Mouse (Mus musculus): ENCODE results near the gene Fbxo22. TPM values are rescaled to one million over a fixed set of nuclear protein-coding genes. Genes with fewer than 3 reads are reported as not detected.
A peak's percentile ranks its signal among the peaks of the same experiment; 100 is the strongest.
"Not testable (repeated sequence)": the region's sequence is repeated elsewhere in the genome, so short reads cannot be mapped to it uniquely, and the experiment has no call there.

Fbxo22 gene
- polyA plus RNA-seq, 1 experiment from 2014 or later, result 69.5 TPM

DNA sequence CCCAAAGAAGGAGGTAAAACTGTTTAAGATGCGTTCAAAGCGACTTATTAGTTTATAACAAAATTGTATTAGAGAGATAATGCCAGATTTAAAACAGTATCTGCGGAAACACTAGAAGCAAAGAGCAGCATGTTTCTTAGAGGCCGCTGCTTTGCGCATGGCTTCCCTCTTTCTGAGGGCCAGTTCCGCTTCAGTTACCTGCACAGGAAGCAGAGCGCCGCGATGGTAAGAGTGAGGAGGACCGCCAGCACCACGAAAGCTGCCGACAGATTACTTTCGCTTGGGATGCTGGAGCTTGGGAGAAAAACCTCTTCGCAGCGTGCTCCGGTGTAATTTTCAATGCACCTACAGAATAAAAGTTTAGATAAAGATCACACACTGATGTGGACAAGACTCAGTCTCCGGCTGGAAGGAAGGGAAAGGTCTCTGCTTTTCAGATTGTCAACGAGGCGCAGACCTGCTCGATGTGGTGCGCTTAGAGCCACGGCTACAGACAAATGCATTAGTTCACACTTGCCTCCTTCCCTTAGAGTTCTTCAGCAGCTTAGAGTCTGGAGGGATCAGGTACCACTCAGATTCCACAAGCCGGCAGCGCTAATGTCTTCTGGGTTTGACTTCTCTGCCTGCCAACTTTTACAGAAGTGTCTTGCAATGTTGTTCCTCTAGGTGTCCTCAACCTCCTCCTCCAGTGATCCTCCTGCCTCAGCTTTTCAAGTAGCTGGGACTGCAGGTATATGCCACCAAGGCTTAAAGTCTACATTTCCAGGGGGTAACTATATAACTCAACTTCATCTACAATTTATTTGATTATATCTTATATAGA, 33.3 kb downstream of the Fbxo22 start:
- Histone ChIP-seq H3K36me3 (no peaks in the 10 kb centered on the region), H3K4me1 (0 out of 2 replicates have a peak, but pooled peaks cover 5% of the 10 kb centered on the region), H3K27ac (no peak overlapping the region), H3K27me3 (peaks cover 3% of the 10 kb centered on the region; the same call in 1 of the 2 replicates), H3K4me2 (peak overlapping the region; percentile 60), H3K9me3 (replicated peaks) (no peaks in the 10 kb centered on the region), H3K4me3 (replicated peaks) (peak overlapping the region; percentile 37), H3K9ac (no peak overlapping the region)
- no peak for ATAC-seq (replicated peaks; ENCODE audit: low FRiP score)
- 40% methylated on average over 24 of the region's 24 CpGs for WGBS

DNA sequence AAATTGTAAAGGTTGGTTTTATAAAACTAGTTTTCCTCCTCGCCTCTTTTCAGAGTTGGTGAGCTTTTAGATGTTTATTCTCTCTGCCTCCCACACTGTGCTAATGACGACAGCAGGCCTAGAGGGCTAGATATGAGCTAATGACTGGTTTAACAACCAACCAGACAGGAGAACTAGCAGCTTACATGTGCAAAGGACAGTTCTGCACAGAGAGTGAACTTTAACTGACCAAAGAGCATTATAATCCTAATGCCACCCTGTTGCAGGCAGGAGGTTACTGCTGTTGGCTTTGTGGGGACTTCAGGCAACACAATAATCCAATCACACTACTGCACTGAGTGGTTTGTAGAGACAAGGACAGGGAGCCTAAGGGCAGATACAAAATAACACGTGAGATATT, 34.6 kb downstream of the Fbxo22 start:
- H3K27ac ChIP-seq, result no peak overlapping the region

DNA sequence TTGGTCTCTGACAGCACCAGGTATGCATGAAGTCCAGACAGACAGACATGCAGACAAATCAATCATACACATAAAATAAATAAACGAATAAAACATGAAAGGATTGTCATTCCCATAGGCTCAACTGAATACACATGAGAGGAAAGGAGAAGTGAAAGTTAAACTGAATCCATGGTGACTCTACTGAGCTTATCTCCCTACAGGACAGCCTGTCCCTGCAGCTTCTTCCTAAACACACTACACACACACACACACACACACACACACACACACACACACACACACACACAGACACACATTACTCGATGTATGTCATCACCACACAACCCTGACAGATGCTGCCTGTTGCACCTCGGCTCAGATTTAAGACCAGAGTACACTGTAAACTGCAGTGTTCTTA, 35.4 kb downstream of the Fbxo22 start:
- ATAC-seq (replicated peaks; ENCODE audit: low FRiP score), result no peak
- Histone ChIP-seq H3K4me2 (no peak overlapping the region), H3K9ac (no peak overlapping the region), H3K27ac (no peak overlapping the region), H3K4me1 (0 out of 2 replicates have a peak, but pooled peaks cover 5% of the 10 kb centered on the region), H3K9me3 (replicated peaks) (no peaks in the 10 kb centered on the region), H3K4me3 (replicated peaks) (no peak overlapping the region), H3K36me3 (no peaks in the 10 kb centered on the region), H3K27me3 (peaks cover 3% of the 10 kb centered on the region; the same call in 1 of the 2 replicates)
- 79% methylated on average over 3 of the region's 3 CpGs for WGBS

More for the DNA sequence above, 34.6 kb downstream of the Fbxo22 start:
- Histone ChIP-seq H3K4me2 (no peak overlapping the region), H3K4me1 (0 out of 2 replicates have a peak, but pooled peaks cover 5% of the 10 kb centered on the region), H3K27me3 (peaks cover 3% of the 10 kb centered on the region; the same call in 1 of the 2 replicates), H3K4me3 (replicated peaks) (no peak overlapping the region), H3K9ac (no peak overlapping the region), H3K9me3 (replicated peaks) (no peaks in the 10 kb centered on the region), H3K36me3 (no peaks in the 10 kb centered on the region)
- 62% methylated on average over 3 of the region's 3 CpGs for WGBS
- no peak for ATAC-seq (replicated peaks; ENCODE audit: low FRiP score)

DNA sequence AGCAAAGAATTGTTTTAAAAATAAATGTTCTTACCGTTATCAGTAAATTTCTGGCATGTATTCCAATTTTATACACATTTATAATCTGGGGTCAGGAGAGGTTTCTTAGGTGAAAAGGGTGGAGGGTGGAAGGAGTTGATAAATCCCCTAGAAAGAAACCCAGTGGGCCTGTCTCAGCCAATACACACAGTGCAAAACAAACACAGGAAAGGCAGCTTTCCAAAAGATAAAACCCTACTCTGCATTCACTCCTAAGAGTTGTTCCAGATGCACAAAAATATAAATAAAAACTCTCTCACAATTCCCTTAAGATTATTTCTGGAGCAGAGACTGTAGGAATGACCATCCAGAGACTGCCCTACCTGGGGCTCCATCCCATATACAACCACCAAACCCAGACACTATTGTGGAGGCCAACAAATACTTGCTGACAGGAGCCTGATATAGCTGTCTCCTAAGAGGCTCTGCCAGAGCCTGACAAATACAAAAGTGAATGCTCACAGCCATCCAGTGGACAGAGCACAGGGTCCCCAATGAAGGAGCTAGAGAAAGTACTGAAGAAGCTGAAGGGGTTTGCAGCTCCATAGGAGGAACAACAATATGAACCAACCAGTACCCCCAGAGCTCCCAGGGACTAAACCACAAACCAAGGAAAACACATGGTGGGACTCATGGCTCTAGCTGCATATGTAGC, 36.5 kb downstream of the Fbxo22 start:
- not testable (repeated sequence) for H3K27ac ChIP-seq; H3K4me3 ChIP-seq (replicated peaks); H3K4me1 ChIP-seq; ATAC-seq (replicated peaks; ENCODE audit: low FRiP score); H3K9me3 ChIP-seq (replicated peaks); H3K27me3 ChIP-seq; H3K4me2 ChIP-seq; H3K36me3 ChIP-seq; H3K9ac ChIP-seq
- 64% methylated on average over 1 of the region's 1 CpGs for WGBS

DNA sequence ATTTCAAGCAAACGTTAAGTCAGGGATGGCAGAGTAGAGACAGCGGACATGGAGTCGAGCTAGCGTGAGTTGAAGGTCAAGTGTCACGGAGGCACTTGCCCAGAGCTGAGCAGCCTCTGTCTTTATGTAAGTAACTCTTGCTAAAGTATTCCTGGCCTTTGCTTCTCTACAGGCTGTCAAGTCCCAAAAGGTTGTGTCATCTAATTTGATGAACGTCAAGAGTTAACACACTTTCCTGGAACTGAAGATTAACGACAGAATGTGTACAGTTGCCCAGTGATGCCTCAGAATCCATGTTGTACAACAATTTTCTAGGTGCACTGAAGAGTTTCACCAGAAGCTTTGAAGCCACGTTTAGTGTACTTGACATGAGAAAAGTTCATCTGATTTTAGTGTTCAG, 37.7 kb downstream of the Fbxo22 start:
- H3K27ac ChIP-seq, result no peak overlapping the region
- no peak overlapping the region for H3K4me2 ChIP-seq
- no peak overlapping the region for H3K9ac ChIP-seq
- no peaks in the 10 kb centered on the region for H3K9me3 ChIP-seq (replicated peaks)
- H3K4me1 ChIP-seq, result 0 out of 2 replicates have a peak, but pooled peaks cover 5% of the 10 kb centered on the region
- 44% methylated on average over 8 of the region's 8 CpGs for WGBS
- ATAC-seq (replicated peaks; ENCODE audit: low FRiP score), result no peak
- no peaks in the 10 kb centered on the region for H3K36me3 ChIP-seq
- no peak overlapping the region for H3K4me3 ChIP-seq (replicated peaks)
- H3K27me3 ChIP-seq, result peaks cover 3% of the 10 kb centered on the region; the same call in 1 of the 2 replicates

DNA sequence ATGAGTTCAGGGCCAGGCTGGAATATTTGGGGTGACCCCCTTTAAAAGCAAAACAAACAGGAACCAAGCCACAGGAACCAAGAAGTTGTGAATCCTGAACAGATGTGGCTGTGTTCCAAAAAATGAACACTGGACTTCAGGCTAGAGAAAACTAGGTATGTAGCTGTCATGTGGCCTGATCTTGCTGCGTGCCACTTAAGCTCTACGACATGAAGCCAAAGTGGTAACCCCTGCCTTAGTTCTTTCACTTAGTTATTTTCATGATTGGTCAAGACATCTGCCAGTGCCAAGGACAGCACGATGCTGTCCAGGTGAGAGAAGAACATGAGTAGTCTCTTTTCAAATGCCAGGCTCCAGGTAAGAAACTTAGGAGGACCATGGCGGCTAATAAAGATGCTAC, 38.2 kb downstream of the Fbxo22 start:
- no peak overlapping the region for H3K4me2 ChIP-seq
- H3K4me3 ChIP-seq (replicated peaks), result no peak overlapping the region
- H3K4me1 ChIP-seq, result 0 out of 2 replicates have a peak, but pooled peaks cover 4% of the 10 kb centered on the region
- ATAC-seq (replicated peaks; ENCODE audit: low FRiP score), result no peak
- H3K9ac ChIP-seq, result no peak overlapping the region
- H3K27ac ChIP-seq, result no peak overlapping the region
- H3K36me3 ChIP-seq, result no peaks in the 10 kb centered on the region
- WGBS, result 89% methylated on average over 4 of the region's 4 CpGs
- H3K9me3 ChIP-seq (replicated peaks), result no peaks in the 10 kb centered on the region
- no peaks in the 10 kb centered on the region for H3K27me3 ChIP-seq

DNA sequence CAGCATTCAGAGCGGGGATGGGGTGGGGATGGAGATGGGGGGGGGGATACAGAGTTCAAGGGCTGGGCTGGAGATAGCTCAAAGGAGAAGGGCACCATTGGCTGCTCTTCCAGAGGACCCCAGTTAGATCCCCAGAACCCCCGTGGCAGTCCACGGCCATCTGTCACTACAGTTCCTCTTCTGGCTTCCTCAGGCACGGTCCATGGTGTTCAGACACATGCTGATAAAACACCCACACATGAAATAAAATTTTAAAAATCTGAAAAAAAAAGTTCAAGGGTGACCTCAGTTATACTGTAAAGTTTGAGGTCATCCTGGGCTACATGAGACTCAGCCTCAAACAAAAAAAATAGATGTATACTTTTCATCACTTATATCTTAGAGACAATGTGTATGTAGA, 39.7 kb downstream of the Fbxo22 start:
- H3K4me2 ChIP-seq, result no peak overlapping the region
- H3K27ac ChIP-seq, result no peak overlapping the region
- WGBS, result 80% methylated on average over 4 of the region's 4 CpGs
- H3K27me3 ChIP-seq, result no peaks in the 10 kb centered on the region
- H3K4me1 ChIP-seq, result no peaks in the 10 kb centered on the region
- no peak overlapping the region for H3K9ac ChIP-seq
- ATAC-seq (replicated peaks; ENCODE audit: low FRiP score), result no peak
- no peaks in the 10 kb centered on the region for H3K36me3 ChIP-seq
- H3K9me3 ChIP-seq (replicated peaks), result no peaks in the 10 kb centered on the region
- H3K4me3 ChIP-seq (replicated peaks), result no peak overlapping the region

DNA sequence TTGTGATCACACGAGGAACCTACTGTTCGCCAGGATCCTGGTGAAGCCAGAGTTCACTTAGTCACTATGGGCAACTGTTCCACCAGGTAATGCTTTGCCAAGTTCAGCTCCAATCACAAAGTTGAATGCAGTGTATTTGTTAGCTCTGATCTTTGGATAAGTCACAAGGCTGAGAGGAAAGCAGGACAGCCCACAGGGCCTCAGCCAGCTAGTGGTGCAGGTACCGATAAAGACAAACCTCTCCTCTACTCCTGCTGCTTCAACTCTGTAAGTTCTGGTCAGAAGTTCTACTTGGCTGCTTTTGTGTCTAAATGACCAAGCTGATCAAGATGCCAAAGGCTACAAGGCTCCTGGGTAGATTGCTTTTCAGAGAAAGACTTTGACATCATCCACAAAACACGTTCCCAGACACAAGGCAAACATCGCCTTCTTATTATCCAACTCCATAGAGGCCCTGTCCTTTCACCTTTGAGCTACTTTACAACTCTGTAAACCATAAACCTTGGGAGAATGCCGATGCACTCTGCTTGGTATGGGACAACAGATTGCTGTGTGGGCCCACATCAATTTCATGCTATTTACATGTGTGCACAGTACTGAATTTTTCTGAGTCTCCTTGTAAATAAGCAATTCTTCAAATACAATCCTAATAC, 42.0 kb downstream of the Fbxo22 start:
- Histone ChIP-seq H3K36me3 (no peaks in the 10 kb centered on the region), H3K27ac (no peak overlapping the region), H3K4me2 (no peak overlapping the region), H3K27me3 (no peaks in the 10 kb centered on the region), H3K9ac (no peak overlapping the region), H3K4me1 (no peaks in the 10 kb centered on the region), H3K4me3 (replicated peaks) (no peak overlapping the region), H3K9me3 (replicated peaks) (no peaks in the 10 kb centered on the region)
- 73% methylated on average over 6 of the region's 6 CpGs for WGBS
- ATAC-seq (replicated peaks; ENCODE audit: low FRiP score), result no peak

DNA sequence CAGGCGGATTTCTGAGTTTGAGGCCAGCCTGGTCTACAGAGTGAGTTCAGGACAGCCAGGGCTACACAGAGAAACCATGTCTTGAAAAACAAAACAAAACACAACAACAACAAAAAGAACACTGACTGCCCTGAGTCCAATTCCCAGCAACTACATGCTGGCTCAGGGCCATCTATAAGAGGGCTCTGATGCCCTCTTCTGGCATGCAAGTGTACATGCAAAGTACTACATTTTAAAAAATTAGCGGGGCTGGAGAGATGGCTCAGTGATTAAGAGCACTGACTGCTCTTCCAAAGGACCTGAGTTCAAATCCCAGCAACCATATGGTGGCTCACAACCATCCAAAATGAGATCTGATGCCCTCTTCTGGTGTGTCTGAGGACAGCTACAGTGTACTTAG, 43.4 kb downstream of the Fbxo22 start:
- not testable (repeated sequence) for H3K36me3 ChIP-seq; H3K4me3 ChIP-seq (replicated peaks); H3K9ac ChIP-seq; H3K27ac ChIP-seq; H3K4me1 ChIP-seq; H3K9me3 ChIP-seq (replicated peaks); H3K4me2 ChIP-seq; H3K27me3 ChIP-seq; ATAC-seq (replicated peaks; ENCODE audit: low FRiP score)
- WGBS, result 66% methylated on average over 2 of the region's 2 CpGs

DNA sequence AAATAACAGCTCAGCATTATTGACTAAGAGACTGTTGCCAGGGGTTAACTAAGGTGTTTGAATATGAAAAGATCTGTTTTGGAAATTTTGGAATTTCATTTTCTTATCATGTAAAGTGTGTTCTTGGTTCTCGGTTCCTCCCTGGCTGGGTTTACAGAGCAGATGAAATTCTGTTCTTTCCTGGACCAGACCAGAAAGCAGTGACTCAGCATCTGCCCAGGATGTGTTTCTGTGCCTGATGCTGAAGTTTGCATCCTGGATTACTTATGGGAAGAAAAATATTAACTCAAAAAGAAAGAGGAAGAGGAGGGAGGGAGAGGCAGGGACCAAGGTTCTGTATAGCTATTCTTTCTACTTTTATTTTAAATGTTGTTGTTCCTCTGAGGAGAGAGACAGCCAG, 45.1 kb downstream of the Fbxo22 start:
- H3K27me3 ChIP-seq, result no peaks in the 10 kb centered on the region
- WGBS, result 75% methylated on average over 1 of the region's 1 CpGs
- no peak overlapping the region for H3K4me3 ChIP-seq (replicated peaks)
- no peak overlapping the region for H3K27ac ChIP-seq
- H3K9me3 ChIP-seq (replicated peaks), result no peaks in the 10 kb centered on the region
- no peaks in the 10 kb centered on the region for H3K36me3 ChIP-seq
- no peak overlapping the region for H3K4me2 ChIP-seq
- no peak overlapping the region for H3K9ac ChIP-seq
- no peaks in the 10 kb centered on the region for H3K4me1 ChIP-seq
- no peak for ATAC-seq (replicated peaks; ENCODE audit: low FRiP score)

DNA sequence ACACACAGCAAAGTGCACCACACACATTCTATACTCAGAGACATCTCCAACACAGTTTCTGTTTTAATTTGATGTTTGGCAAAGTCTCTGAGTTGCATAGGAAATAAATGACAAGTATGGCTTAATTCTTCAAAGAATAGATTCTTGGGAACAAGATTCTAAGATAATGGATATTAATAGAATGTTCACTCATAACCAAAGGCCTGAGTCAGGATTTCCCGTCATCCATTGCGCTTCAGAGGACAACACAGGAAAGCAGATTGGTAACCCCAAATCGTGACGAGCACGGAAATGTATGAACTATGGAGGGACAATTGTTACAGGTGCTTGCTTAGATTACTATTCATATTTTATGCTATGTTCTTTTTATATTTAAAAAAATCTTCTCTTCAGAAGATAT, 46.3 kb downstream of the Fbxo22 start:
- H3K4me1 ChIP-seq, result no peaks in the 10 kb centered on the region
- H3K9ac ChIP-seq, result no peak overlapping the region
- no peak overlapping the region for H3K4me2 ChIP-seq
- WGBS, result 90% methylated on average over 5 of the region's 5 CpGs
- H3K27me3 ChIP-seq, result no peaks in the 10 kb centered on the region
- no peaks in the 10 kb centered on the region for H3K36me3 ChIP-seq
- no peak overlapping the region for H3K27ac ChIP-seq
- no peak for ATAC-seq (replicated peaks; ENCODE audit: low FRiP score)
- H3K9me3 ChIP-seq (replicated peaks), result no peaks in the 10 kb centered on the region
- H3K4me3 ChIP-seq (replicated peaks), result no peak overlapping the region

DNA sequence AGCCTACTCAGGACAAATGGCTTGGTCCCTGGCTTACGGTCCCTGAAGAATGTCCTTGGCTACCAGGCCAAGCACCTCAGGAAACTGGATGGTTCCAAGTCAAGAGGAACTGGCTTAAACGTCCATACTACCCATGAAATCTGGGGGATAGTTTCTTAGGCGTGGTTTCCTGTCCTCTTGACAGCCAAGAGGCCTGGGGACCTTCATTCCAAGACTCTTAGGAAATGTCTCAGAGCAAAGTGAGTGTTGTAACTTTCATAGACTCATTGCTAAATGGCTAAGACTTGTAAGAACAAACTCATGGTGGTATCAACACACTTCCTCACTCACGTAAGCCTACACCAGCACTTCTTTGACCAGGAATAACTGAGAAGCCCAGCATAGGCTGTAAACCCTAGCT, 46.9 kb downstream of the Fbxo22 start:
- Histone ChIP-seq H3K9me3 (replicated peaks) (no peaks in the 10 kb centered on the region), H3K9ac (no peak overlapping the region), H3K4me2 (no peak overlapping the region), H3K27me3 (no peaks in the 10 kb centered on the region), H3K27ac (no peak overlapping the region), H3K4me1 (no peaks in the 10 kb centered on the region), H3K36me3 (no peaks in the 10 kb centered on the region), H3K4me3 (replicated peaks) (no peak overlapping the region)
- 70% methylated on average over 4 of the region's 4 CpGs for WGBS
- no peak for ATAC-seq (replicated peaks; ENCODE audit: low FRiP score)

Measured in kidney, embryonic 15.5 days (tissue).